Mouse (Mus musculus) gastrocnemius, adult 2 months (tissue): ENCODE measurements at regions not wholly inside any gene's neighbourhood (a gene's known extent, or its start where the extent isn't known, plus 50 kb on each side); places are given as distances from the start of the nearest gene placed in this dataset.
A peak's percentile ranks its signal among the peaks of the same experiment; 100 is the strongest.

Experiments used
- DNase-seq: peaks from one replicate; pipeline ENCODE4 v3.0.0; 2022
- H3K27ac ChIP-seq: fragments of 200-600 bp; 2 replicates; pipeline ENCODE4 v1.8.1; 2022; ENCODE audit warnings: mild to moderate bottlenecking
- H3K4me3 ChIP-seq: fragments of 200-600 bp; 2 replicates; pipeline ENCODE4 v1.8.1; 2022; ENCODE audit warnings: mild to moderate bottlenecking, moderate library complexity
- CTCF ChIP-seq: fragments of 200-600 bp; IDR thresholded peaks from 2 replicates; pipeline ENCODE4 v1.8.1; 2022; ENCODE audit warnings: antibody characterized with exemption, mild to moderate bottlenecking, moderate library complexity
- intact Hi-C: fragments of 180-260 bp; cut with DNase I; formaldehyde crosslinking; loops from one replicate; pipeline ENCODE4 v1.15.1; 2025

- Histone ChIP-seq H3K4me3 (peak overlapping the region; percentile 57), H3K27ac (peak overlapping the region; percentile 20; the same call in 1 of the 2 replicates)
- TF ChIP-seq CTCF: no peak
- intact Hi-C loops: no loop called here
- DNase-seq: no peak
Observed at GRCm38 (mm10) chr14:105426597-105427334, 168.4 kb downstream of the Ndfip2 start.

- DNase-seq: no peak
- no peak for TF ChIP-seq CTCF
- Histone ChIP-seq H3K27ac (peak overlapping the region; percentile 66; the same call in 1 of the 2 replicates), H3K4me3 (no peak overlapping the region)
- intact Hi-C loops: no loop called here
Observed at GRCm38 (mm10) chr14:105417967-105418366, 159.6 kb downstream of the Ndfip2 start.

DNA sequence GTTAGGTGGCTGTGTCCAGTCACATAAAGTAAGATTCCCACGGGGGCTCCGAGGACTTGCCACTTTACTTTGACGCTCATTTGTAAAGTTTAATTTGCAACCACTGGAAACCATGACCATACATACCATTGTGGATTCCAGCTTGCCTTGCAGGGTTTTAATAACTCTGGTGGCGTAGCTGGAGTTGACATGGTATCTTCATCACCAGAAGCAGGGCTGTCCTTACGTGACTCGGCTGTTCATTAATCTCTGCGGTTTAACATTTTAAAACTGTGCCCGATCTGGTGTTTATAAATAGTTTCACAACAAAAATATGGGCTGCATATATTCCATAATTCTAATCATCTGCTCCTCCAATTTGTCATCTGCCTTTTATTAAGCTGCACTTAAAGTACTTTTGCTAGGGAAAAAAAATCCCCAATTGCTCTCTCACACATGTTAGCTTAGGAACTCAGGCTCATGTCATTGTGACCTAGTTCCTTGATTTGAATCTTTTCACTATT lies 159.1 kb downstream of the Ndfip2 start:
- Histone ChIP-seq H3K27ac (peak overlapping the region; percentile 66), H3K4me3 (peak overlapping the region; percentile 32; the same call in 1 of the 2 replicates)
- TF ChIP-seq CTCF: no peak
- no peak for DNase-seq
- intact Hi-C loops: no loop called here

- no peak for TF ChIP-seq CTCF
- H3K4me3 ChIP-seq: peak overlapping the region; percentile 32; the same call in 1 of the 2 replicates
- intact Hi-C loops: no loop called here
- DNase-seq: no peak
- peak overlapping the region; percentile 66 for H3K27ac ChIP-seq
Observed at GRCm38 (mm10) chr14:105416964-105417363, 158.6 kb downstream of the Ndfip2 start.

DNA sequence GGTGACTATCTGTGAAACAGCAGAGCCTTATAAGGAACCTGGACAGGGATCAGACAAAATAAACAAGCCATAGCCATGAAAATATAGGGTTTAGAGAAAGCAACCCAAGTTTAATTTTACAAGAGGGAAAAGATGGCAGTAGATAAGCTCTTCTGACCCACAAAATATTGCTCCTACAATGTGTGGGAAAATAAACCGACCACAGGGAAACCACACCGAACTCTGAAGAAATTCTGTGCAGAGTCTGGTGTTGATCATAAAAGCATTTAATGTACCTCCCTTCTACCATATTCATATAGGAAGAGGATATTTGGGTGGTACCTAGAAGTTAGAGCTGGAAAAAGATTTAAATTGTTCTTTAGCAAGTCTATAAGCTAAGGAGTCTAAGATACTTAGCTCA lies 146.3 kb downstream of the Ndfip2 start:
- Histone ChIP-seq H3K4me3 (no peak overlapping the region), H3K27ac (no peak overlapping the region)
- no peak for TF ChIP-seq CTCF
- intact Hi-C loops: no loop called here
- no peak for DNase-seq

DNA sequence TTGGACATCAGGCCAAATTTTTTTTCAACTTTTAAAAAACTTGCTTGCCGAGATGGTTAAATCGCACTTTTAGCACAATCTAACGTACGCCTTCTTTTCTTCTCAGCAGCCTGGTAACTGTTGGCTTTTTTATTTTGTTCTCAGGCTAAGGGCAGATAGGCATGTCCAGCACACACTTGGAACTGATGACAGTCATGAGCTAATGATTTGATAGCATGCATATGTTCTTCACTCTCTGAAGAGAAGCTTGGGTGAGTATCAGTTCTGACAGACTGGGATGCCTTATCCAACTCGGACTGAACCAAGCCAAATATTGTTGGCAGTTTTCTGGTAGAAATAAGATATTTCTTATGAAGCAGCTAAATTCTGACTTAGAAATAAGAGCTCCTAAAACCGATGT lies 145.9 kb downstream of the Ndfip2 start:
- no peak for DNase-seq
- Histone ChIP-seq H3K27ac (no peak overlapping the region), H3K4me3 (no peak overlapping the region)
- TF ChIP-seq CTCF: no peak
- intact Hi-C loops: no loop called here

- no peak for DNase-seq
- no peak overlapping the region for H3K27ac ChIP-seq
- TF ChIP-seq CTCF: no peak
- intact Hi-C loops: no loop called here
- H3K4me3 ChIP-seq: no peak overlapping the region
Observed at GRCm38 (mm10) chr14:105403256-105403655, 144.9 kb downstream of the Ndfip2 start.

- intact Hi-C loops: no loop called here
- DNase-seq: no peak
- no peak overlapping the region for H3K4me3 ChIP-seq
- TF ChIP-seq CTCF: no peak
- H3K27ac ChIP-seq: no peak overlapping the region
Observed at GRCm38 (mm10) chr14:105402556-105402955, 144.2 kb downstream of the Ndfip2 start.

DNA sequence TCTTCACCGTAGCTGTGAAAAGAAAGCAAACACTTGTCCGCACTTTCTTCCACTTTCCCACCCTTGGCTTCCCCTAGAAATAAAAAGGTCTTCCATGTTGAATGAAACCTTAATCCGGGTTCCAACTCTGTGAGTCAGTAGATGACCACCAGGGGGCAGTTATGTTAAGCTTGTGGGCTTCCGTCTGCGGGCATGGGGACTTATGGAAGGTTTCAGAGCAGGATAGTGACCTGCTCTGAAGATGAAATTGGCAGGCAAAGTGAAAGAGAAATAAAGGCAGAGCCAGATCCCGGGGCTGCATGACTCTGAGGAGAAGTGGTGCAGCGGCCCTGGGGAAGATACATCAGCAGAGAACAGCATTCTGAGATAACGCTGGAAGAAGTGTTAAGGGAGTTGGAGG lies 139.1 kb downstream of the Ndfip2 start:
- intact Hi-C loops: loop anchor here (10.0 kb wide), 2 partner anchors 497 to 1107 kb away; partner anchors contain the start of gene Spry2
- peak; percentile 76 for DNase-seq
- Histone ChIP-seq H3K4me3 (peak overlapping the region; percentile 58), H3K27ac (peak overlapping the region; percentile 63)
- peak; percentile 88 for TF ChIP-seq CTCF

- Histone ChIP-seq H3K4me3 (no peak overlapping the region), H3K27ac (no peak overlapping the region)
- no peak for DNase-seq
- no peak for TF ChIP-seq CTCF
- intact Hi-C loops: loop anchor here (10.0 kb wide), 2 partner anchors 503 to 1113 kb away; partner anchors contain the start of gene Spry2
Observed at GRCm38 (mm10) chr14:105392079-105392813, 133.9 kb downstream of the Ndfip2 start.

DNA sequence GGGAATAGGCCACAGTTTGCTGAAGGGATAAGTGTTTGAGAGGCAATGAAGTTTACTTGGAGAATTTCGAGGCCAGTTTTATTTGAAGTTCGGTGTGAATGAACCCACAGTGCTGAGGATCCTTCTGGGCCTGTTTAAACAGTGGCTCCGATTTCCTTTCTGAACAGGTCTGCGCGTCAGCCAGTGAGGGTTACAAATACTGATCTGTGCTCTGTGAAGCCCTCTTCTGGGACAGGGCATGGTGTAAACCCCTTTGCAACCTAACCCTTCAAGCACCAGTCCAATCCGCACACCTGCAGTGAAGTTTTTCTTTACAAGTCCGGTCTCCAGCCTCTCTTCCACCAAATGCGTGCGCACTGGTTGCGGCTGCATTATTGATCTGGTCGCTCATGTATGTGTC lies 133.1 kb downstream of the Ndfip2 start:
- H3K27ac ChIP-seq: no peak overlapping the region
- no peak overlapping the region for H3K4me3 ChIP-seq
- no peak for TF ChIP-seq CTCF
- DNase-seq: no peak
- intact Hi-C loops: loop anchor here (10.0 kb wide), 2 partner anchors 503 to 1113 kb away; partner anchors contain the start of gene Spry2

DNA sequence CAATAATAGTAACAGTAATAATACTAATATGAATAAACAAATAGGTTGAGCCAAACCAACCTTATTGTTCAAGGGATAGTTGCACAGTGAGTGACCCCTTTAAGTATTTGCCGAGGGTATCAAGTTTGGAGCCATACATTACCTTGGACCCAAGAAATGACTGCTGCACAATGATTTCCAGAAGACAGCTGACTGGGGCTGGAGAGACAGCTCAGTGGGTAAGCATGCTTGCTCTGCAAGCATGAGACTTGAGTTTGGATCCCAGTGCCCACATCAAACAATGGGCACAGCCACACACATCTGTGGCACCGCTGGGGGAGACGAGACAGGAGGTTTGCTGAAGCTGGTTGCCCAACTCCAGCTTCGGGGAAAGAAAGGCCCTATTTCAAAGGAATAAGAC lies 126.7 kb downstream of the Ndfip2 start:
- no peak for DNase-seq
- intact Hi-C loops: no loop called here
- no peak overlapping the region for H3K27ac ChIP-seq
- no peak for TF ChIP-seq CTCF
- no peak overlapping the region for H3K4me3 ChIP-seq

DNA sequence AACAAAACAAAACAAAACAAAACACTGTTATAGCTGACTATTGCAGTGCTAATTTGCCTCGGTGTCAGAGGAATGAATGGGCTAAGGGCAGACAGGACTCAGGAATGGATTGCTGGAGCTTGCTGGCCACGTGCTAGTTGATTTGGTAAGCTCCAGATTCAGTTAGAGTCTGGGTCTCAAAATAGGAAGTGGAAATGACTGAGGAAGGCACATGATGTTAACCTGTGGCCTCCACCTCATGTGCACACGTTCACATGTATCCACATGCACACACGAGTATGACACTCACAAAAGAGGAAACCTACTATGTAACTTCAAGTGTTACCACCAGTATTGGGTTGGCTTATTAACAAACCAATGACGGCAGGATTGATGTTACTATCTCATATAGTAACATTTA lies 125.0 kb downstream of the Ndfip2 start:
- Histone ChIP-seq H3K4me3 (no peak overlapping the region), H3K27ac (no peak overlapping the region)
- no peak for TF ChIP-seq CTCF
- intact Hi-C loops: no loop called here
- DNase-seq: no peak
